Mouse (Mus musculus): ENCODE results near the gene Olfr810. TPM values are rescaled to one million over a fixed set of nuclear protein-coding genes. Genes with fewer than 3 reads are reported as not detected.

The Olfr810 gene
- not detected for total RNA-seq (2021)
- long read RNA-seq, experiment 1 = 0 reads
- long read RNA-seq, experiment 2 = 0 reads

DNA sequence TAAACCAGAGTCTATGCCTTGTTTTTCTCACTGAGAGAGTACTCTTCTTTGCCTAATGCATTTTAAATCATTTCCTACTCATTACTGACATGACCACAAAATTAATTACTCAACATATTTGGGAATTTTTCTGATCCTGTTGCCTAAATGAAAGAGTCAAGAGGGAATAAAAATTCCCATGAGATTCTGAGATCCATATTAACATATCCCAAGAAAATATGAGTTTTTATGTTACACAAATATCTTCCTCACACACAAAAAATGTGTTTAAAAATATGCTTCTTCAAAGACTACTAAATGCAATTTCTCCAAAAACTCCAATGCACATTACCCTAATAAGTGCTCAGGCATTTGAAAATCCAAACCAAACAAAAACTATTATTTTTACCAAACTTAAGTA, at the start of gene Olfr810:
TSS of gene Olfr810 (minus strand) at position 101 of the 400 bp plus-strand sequence.
- DNase-seq (ENCODE audit: low spot score in 2 of 2) = no peak

DNA sequence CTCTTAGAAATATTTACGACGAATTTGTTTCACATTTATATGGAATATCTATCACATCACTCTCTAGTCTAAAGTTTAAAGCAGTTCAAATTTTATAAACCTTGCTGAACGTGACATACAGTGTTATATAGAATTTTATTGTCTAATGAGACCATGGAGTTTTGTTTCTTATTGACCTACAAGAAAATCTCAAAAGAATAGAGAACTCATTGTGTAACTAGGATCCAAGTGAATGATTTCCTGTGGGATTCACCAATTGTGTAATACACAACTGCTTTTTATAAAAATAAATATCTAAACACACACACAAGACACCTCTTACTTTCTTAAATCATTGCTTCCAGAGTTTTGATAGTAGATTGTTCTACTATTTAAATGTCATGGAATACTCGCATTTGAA, 9.6 kb upstream of the Olfr810 start, which contains the start of gene Olfr811:
TSS of gene Olfr811 (minus strand) at position 101 of the 400 bp plus-strand sequence.
- DNase-seq (ENCODE audit: low spot score in 2 of 2) = no peak

DNA sequence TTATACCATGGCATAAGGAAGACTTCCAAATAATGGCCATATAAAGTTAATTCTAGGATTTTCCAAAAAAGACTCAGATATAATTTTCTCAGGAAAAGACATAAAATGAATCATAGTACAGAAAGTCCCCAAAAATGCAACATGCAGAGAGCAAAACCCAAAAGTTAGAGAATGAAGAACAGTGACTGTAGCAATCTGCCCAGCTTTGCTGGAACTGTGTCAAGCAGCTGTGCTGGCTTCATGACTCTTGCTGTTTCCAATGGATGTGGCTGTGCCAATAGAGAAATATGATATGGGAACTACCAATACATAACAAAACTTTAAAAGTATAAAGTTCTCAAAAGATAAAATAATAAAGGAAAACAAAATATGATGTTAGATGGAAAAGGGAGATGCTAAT, 16.6 kb downstream of the Olfr810 start:
- no peak for DNase-seq (ENCODE audit: low spot score in 2 of 2)

DNA sequence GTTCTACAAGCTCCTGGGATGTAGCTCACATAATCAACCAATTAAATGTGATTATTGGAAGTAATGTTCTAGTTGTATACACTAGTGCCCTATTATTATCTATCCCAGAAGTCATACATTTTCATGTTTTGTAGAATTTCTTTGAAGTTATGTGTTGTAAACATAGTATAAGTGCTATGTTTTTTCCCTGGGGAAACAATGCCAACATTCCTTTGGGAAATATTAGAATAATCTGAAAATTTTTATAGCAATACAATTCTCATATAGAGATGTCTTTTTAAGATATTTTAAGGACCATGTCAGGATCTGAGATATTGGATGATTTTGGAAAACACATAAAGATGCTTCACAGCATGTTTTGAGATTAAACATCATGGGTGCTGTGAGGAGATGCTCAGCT, 20.4 kb downstream of the Olfr810 start, which contains the start of gene Olfr809:
TSS of gene Olfr809 (plus strand) at position 301 of the 400 bp plus-strand sequence.
- DNase-seq (ENCODE audit: low spot score in 2 of 2) = no peak

DNA sequence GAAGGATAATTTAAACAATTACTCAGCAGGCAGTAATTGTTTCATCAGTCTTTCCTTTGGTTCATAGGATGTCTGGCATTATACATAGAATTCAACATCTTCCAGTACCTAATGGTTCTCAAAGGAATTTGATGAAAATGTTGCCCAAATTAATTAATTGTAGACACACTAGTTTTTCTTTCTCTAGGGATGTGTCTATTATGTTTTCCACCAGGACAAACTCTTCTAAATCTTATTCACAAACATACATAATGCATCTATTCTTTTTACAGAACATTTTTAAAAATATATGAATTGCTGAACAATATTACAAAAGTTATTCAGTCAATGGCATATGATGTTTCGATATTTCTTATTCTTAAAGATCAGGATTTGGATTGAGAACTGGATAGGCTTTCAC, 29.5 kb downstream of the Olfr810 start, which contains the start of gene Olfr808:
TSS of gene Olfr808 (plus strand) at position 301 of the 400 bp plus-strand sequence.
- no peak for DNase-seq (ENCODE audit: low spot score in 2 of 2)

DNA sequence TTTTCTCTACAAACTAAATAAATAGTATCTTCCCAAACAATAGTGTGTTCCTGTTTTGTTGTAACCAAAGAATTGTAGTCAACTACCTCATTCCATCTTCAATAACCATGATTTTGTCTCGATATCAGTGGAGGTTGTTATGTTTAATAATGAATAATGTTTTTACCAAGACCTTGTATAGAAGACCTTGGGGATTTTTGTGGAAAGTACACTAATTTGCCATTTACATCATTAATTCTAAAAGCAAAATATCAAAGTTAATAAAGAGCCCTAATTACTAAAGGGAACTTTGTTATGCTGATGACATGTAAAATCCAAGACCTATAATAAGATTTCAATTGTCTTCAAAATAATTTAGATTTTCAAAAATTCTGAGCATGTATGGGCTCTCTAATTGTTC, 37.0 kb downstream of the Olfr810 start, which contains the start of gene Olfr807:
TSS of gene Olfr807 (minus strand) at position 101 of the 400 bp plus-strand sequence.
- DNase-seq (ENCODE audit: low spot score in 2 of 2) = no peak

DNA sequence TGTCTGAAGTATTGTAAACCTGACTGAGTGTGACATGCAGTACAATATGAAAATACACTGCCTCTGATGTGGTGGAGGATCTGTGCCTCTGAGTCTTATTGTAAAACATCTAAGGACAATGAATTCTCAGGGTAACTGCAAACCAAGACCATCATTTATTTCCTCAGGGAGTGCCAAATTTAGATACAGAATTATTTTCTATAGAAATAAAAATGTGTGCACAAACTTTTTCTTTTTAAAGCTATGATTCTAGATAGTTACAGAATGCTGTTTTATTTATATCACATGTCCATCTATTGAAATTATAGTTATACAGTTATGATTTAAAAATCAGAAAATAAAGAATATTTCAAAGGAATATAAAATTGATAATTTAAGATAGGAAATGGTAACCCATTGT, 52.9 kb downstream of the Olfr810 start, which contains the start of gene Olfr806:
TSS of gene Olfr806 (minus strand) at position 101 of the 400 bp plus-strand sequence.
- no peak for DNase-seq (ENCODE audit: low spot score in 2 of 2)

Other genes starting within 250 kb of the Olfr810 start
- not detected for gene Olfr794, start 227.3 kb downstream of the Olfr810 start, total RNA-seq (2021)
- not detected for gene Olfr796, start 182.3 kb downstream of the Olfr810 start, total RNA-seq (2021)
- gene Olfr798, start 167.0 kb downstream of the Olfr810 start, total RNA-seq (2021) = not detected
- not detected for gene Olfr799, start 157.4 kb downstream of the Olfr810 start, total RNA-seq (2021)
- gene Olfr800, start 137.2 kb downstream of the Olfr810 start, total RNA-seq (2021) = not detected
- gene Olfr801, start 121.1 kb downstream of the Olfr810 start, total RNA-seq (2021) = not detected
- not detected for gene Olfr802, start 106.7 kb downstream of the Olfr810 start, total RNA-seq (2021)
- gene Olfr803, start 100.6 kb downstream of the Olfr810 start, total RNA-seq (2021) = not detected
- gene Olfr804, start 91.7 kb downstream of the Olfr810 start, total RNA-seq (2021) = not detected
- gene Olfr805, start 65.5 kb downstream of the Olfr810 start, total RNA-seq (2021) = not detected
- gene Olfr806, start 53.0 kb downstream of the Olfr810 start, total RNA-seq (2021) = not detected
- gene Olfr807, start 37.1 kb downstream of the Olfr810 start, total RNA-seq (2021) = not detected
- not detected for gene Olfr808, start 29.4 kb downstream of the Olfr810 start, total RNA-seq (2021)
- not detected for gene Olfr809, start 20.3 kb downstream of the Olfr810 start, total RNA-seq (2021)
- not detected for gene Olfr811, start 9.5 kb upstream of the Olfr810 start, total RNA-seq (2021)
- not detected for gene Olfr812, start 51.2 kb upstream of the Olfr810 start, total RNA-seq (2021)
- gene Olfr813, start 60.5 kb upstream of the Olfr810 start, total RNA-seq (2021) = not detected
- gene Olfr814, start 84.9 kb upstream of the Olfr810 start, total RNA-seq (2021) = not detected
- not detected for gene Olfr815, start 111.0 kb upstream of the Olfr810 start, total RNA-seq (2021)
- not detected for gene Olfr816, start 120.7 kb upstream of the Olfr810 start, total RNA-seq (2021)
- gene Olfr818, start 154.2 kb upstream of the Olfr810 start, total RNA-seq (2021) = not detected
- gene Olfr819, start 172.3 kb upstream of the Olfr810 start, total RNA-seq (2021) = not detected
- gene Olfr247, start 181.2 kb upstream of the Olfr810 start, total RNA-seq (2021) = not detected
- gene Gm10310, start 190.1 kb upstream of the Olfr810 start, total RNA-seq (2021) = not detected
- gene Olfr820, start 217.7 kb upstream of the Olfr810 start, total RNA-seq (2021) = not detected
- not detected for gene Olfr821, start 235.4 kb upstream of the Olfr810 start, total RNA-seq (2021)

Data from adrenal gland, adult 18-20 months (tissue).